Mouse (Mus musculus): Measurements from ENCODE around the gene Smurf1.

DNA sequence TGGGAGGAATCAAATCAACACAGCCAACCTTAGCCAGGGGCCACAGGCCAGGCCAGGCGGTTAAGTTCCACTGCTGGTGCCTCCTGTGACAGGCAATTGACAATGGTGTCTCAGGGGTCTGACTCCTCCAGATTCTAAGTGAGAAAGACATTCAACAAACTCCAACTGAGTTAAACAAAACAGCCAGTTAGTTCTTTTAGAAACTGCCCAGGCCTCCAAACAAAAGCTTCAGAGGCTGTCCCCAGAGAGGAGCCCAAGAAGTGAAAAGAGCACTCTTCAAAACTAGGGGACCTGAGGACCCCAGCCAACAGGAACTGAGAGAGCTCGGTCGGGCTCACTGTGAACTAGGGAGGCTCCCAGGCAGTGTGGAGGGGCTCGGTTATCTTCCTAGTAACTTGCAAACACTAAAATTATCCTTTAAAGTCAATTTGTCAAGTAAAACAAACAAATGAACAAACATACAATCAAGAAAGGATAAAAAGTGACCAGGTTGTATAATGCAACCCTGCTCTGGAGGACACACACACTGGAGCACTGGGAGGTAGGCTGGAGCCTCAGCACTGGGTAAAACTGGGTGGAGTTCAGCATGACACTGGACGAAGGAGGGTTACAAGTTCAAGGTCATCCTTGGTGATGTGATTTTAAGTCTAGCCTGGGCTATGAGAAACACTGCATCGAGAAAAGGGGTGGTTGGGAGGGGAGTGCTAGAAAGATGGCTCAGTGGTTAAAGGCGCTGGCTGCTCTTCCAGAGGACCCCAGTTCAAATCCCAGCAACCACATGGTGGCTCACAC, 52.9 kb downstream of the Smurf1 start:
- no peak for TF ChIP-seq CTCF (IDR thresholded peaks at IDR 0.05)
- no peak for TF ChIP-seq EP300 (IDR thresholded peaks at IDR 0.05)
